11 mouse cellular contexts compared by ENCODE assay signal in genomic region chr5:138987994-138988393, GRCm38 (mm10). TPM values are rescaled to one million over a fixed set of nuclear protein-coding genes. Genes with fewer than 3 reads are reported as not detected.
DNase-seq lines count a peak whose midpoint lies in the region; ATAC-seq lines count a peak whose summit lies in the region.
"Had no signal": no experiment of that assay in that cellular context is flagged by ENCODE, and none has a peak within 500 bp of the region (broad histone marks: within the 10 kb centered on the region; RNA-seq: fewer than 3 reads in every experiment).

No protein-coding gene starts in this region.

- DNase-seq in lung, adult 18-20 months: peak; percentile 66 to 74
- DNase-seq in lung, postnatal 10 days: no peak
- DNase-seq in embryonic facial prominence, embryonic 14.5 days (ENCODE audit: low spot score): peak; percentile 79
- DNase-seq in lung, postnatal 36 days: peak; percentile 60
- no peak for DNase-seq in ovary, postnatal 14 days (ENCODE audit: low spot score)
- no peak for DNase-seq in frontal cortex, postnatal 36 days (ENCODE audit: low spot score in 2 of 2)
- DNase-seq: cerebellum, adult 8-10 months; thymus, adult 2 months had no signal

- no peak overlapping the region for H3K4me3 ChIP-seq in heart, embryonic 12.5 days
- H3K4me3 ChIP-seq in heart, embryonic 11.5 days (ENCODE audit: low read depth, low read length): no peak overlapping the region
- no peak overlapping the region for H3K4me3 ChIP-seq in embryonic facial prominence, embryonic 14.5 days (ENCODE audit: low read depth, low read length)
- H3K4me3 ChIP-seq: hindbrain, embryonic 12.5 days had no signal

- 71% methylated on average over 10 of the region's 10 CpGs for WGBS in heart, embryonic 12.5 days
- WGBS in heart, embryonic 11.5 days (ENCODE audit: insufficient replicate concordance): 73% methylated on average over 10 of the region's 10 CpGs
- 57% methylated on average over 10 of the region's 10 CpGs for WGBS in embryonic facial prominence, embryonic 14.5 days

- H3K27ac ChIP-seq in heart, embryonic 12.5 days (ENCODE audit: poor library complexity, severe bottlenecking): peak overlapping the region; percentile 66
- no peak overlapping the region for H3K27ac ChIP-seq in heart, embryonic 11.5 days (ENCODE audit: low read depth, low read length)
- H3K27ac ChIP-seq in embryonic facial prominence, embryonic 14.5 days (replicated peaks; ENCODE audit: low read depth, low read length): peak overlapping the region; percentile 16; the same call in 1 of the 2 replicates
- H3K27ac ChIP-seq: hindbrain, embryonic 12.5 days had no signal

- peaks cover 53% of the 10 kb centered on the region for H3K4me1 ChIP-seq in heart, embryonic 12.5 days (replicated peaks)
- peaks cover 27% of the 10 kb centered on the region for H3K4me1 ChIP-seq in heart, embryonic 11.5 days (ENCODE audit: control insufficient read depth, insufficient read depth, low read length)
- H3K4me1 ChIP-seq in embryonic facial prominence, embryonic 14.5 days (ENCODE audit: control insufficient read depth, insufficient read depth, low read length): peaks cover 21% of the 10 kb centered on the region

- no peak for ATAC-seq in heart, embryonic 12.5 days (ENCODE audit: insufficient number of reproducible peaks, low FRiP score)
- ATAC-seq in heart, embryonic 11.5 days (replicated peaks; ENCODE audit: insufficient number of reproducible peaks, low FRiP score, low TSS enrichment): no peak
- ATAC-seq in embryonic facial prominence, embryonic 14.5 days (ENCODE audit: low read depth): peak; percentile 60

- H3K9me3 ChIP-seq in heart, embryonic 12.5 days (replicated peaks): no peaks in the 10 kb centered on the region
- no peaks in the 10 kb centered on the region for H3K9me3 ChIP-seq in heart, embryonic 11.5 days (replicated peaks; ENCODE audit: control insufficient read depth, low read length)
- no peaks in the 10 kb centered on the region for H3K9me3 ChIP-seq in embryonic facial prominence, embryonic 14.5 days (ENCODE audit: control insufficient read depth, low read length)
- H3K9me3 ChIP-seq: hindbrain, embryonic 12.5 days had no signal

- no peak overlapping the region for H3K9ac ChIP-seq in heart, embryonic 12.5 days
- H3K9ac ChIP-seq in heart, embryonic 11.5 days (ENCODE audit: low read depth, low read length): no peak overlapping the region
- no peak overlapping the region for H3K9ac ChIP-seq in embryonic facial prominence, embryonic 14.5 days (ENCODE audit: low read depth, low read length)
- H3K9ac ChIP-seq: hindbrain, embryonic 12.5 days had no signal

- H3K4me2 ChIP-seq in heart, embryonic 12.5 days: no peak overlapping the region
- H3K4me2 ChIP-seq in heart, embryonic 11.5 days: no peak overlapping the region
- H3K4me2 ChIP-seq in embryonic facial prominence, embryonic 14.5 days (ENCODE audit: low read depth, low read length): no peak overlapping the region
- H3K4me2 ChIP-seq: hindbrain, embryonic 12.5 days had no signal

- H3K36me3 ChIP-seq in heart, embryonic 12.5 days: peaks cover 54% of the 10 kb centered on the region
- peaks cover 8% of the 10 kb centered on the region for H3K36me3 ChIP-seq in heart, embryonic 11.5 days (ENCODE audit: control insufficient read depth, insufficient read depth, low read length)
- peaks cover 40% of the 10 kb centered on the region for H3K36me3 ChIP-seq in embryonic facial prominence, embryonic 14.5 days (ENCODE audit: control insufficient read depth, insufficient read depth, low read length)

- peaks cover 23% of the 10 kb centered on the region for H3K27me3 ChIP-seq in heart, embryonic 12.5 days (replicated peaks)
- H3K27me3 ChIP-seq in heart, embryonic 11.5 days (ENCODE audit: control insufficient read depth, insufficient read depth, low read length): peaks cover 24% of the 10 kb centered on the region
- peaks cover 25% of the 10 kb centered on the region for H3K27me3 ChIP-seq in embryonic facial prominence, embryonic 14.5 days (replicated peaks; ENCODE audit: control insufficient read depth, insufficient read depth, low read length)

RNA-seq across cellular contexts. Expression of gene Pdgfa, which starts 9.2 kb away (rescaled TPM):
- 34.4 and 37.4 TPM in 2 replicates for polyA plus RNA-seq in heart, embryonic 12.5 days (2016; fragmentation: Nextera tagmentation; extraction: Ambion mirVana)
- 29.3 and 30.8 TPM in 2 replicates for polyA plus RNA-seq in heart, embryonic 11.5 days (2014; fragmentation: Nextera tagmentation; extraction: Ambion mirVana)
- 65.7 and 73.2 TPM in 2 replicates for polyA plus RNA-seq in embryonic facial prominence, embryonic 14.5 days (2014; fragmentation: Nextera tagmentation; extraction: Ambion mirVana)

Comparison
In these comparisons a context has a peak if more than half of its experiments do, and no peak if none do; other contexts are left out.
1. DNase-seq: peak in lung, adult 18-20 months (2 of 2), embryonic facial prominence, embryonic 14.5 days (single experiment) and lung, postnatal 36 days (single experiment); none in lung, postnatal 10 days (single experiment), ovary, postnatal 14 days (single experiment) and frontal cortex, postnatal 36 days (0 of 2).